Mouse (Mus musculus): ENCODE measurements around the gene Grik2.

DNA sequence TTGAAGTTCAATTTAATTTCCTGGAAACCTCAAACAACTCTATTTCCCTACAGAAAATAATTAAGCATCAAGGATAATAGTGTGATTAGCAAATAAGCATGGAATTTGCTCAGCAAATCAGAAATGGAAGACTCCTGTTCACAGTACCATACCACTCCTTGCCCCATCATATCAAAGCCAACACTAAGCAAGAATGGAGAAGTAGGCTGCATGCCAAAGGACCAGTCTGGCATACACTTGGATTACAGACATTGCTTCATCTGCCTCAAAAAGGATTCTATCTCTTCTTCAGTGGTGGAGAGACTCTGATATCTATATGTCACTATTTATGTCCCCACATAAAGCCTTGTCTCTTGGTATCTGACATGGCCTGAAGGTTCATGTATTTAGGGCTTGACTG lies 19.7 kb downstream of the Grik2 start:
- TF ChIP-seq CTCF (IDR thresholded peaks at IDR 0.05; ENCODE audit: low read depth), result no peak
- no peak for TF ChIP-seq EP300 (IDR thresholded peaks at IDR 0.05; ENCODE audit: low read depth)

Data from heart, postnatal 0 days (tissue).